Mouse (Mus musculus) MEL (cell line): ENCODE measurements around the gene Creld2.

ENCODE experiments used
- CTCF ChIP-seq, 3 experiments: IDR thresholded peaks in 2 of 3; conservative IDR thresholded peaks in 1 of 3; 2 replicates each; pipeline ENCODE4 v1.5.1; 2011 to 2012; ENCODE audit warnings: low read length in 3 of 3, low read depth in 2 of 3, mild to moderate bottlenecking in 2 of 3, improper control_type of control experiment in 1 of 3, inconsistent platforms in 1 of 3, mixed read lengths in 1 of 3, moderate library complexity in 1 of 3; ENCODE audit not compliant: control insufficient read depth in 1 of 3, insufficient read depth in 1 of 3, poor library complexity in 1 of 3, severe bottlenecking in 1 of 3
- EP300 ChIP-seq, 2 experiments: IDR thresholded peaks; 2 replicates each; pipeline ENCODE4 v1.6.1; 2011; ENCODE audit warnings: improper control_type of control experiment in 2 of 2, low read length in 2 of 2, low read depth in 1 of 2, mild to moderate bottlenecking in 1 of 2
- MXI1 ChIP-seq: IDR thresholded peaks from 2 replicates; pipeline ENCODE4 v1.6.1; 2011; ENCODE audit warnings: mild to moderate bottlenecking, low read depth, low read length, improper control_type of control experiment
- TBP ChIP-seq: IDR thresholded peaks from 2 replicates; pipeline ENCODE4 v1.8.0; 2011; ENCODE audit warnings: low read depth, low read length, improper control_type of control experiment
- ZC3H11A ChIP-seq: IDR thresholded peaks from 2 replicates; pipeline ENCODE4 v1.6.1; 2012; ENCODE audit warnings: low read depth, mild to moderate bottlenecking, inconsistent platforms, low read length, improper control_type of control experiment

GRCm38 (mm10) chr15:88862881-88863694, 43.6 kb downstream of the Creld2 start:
- TF ChIP-seq MXI1 (peak; percentile 22; the same call in 1 of the 2 replicates), TBP (no peak), ZC3H11A (no peak), EP300 (IDR thresholded peaks at IDR 0.05; ENCODE audit: low read depth in 1 of 2, low read length in 2 of 2) (no peak), CTCF (IDR thresholded peaks at IDR 0.05 in 2 of 3, conservative IDR thresholded peaks at IDR 0.05 in 1 of 3; ENCODE audit: control insufficient read depth in 1 of 3, insufficient read depth in 1 of 3, low read depth in 2 of 3, low read length in 3 of 3, poor library complexity in 1 of 3, severe bottlenecking in 1 of 3) (no peak)
